Mouse (Mus musculus) layer of hippocampus, adult 18-20 months (tissue): ENCODE results near the gene Tor1aip1. TPM values are rescaled to one million over a fixed set of nuclear protein-coding genes. Genes with fewer than 3 reads are reported as not detected.

Experiments used
- DNase-seq, 2 experiments: peaks; one replicate each; pipeline ENCODE4 v3.0.0; 2022; ENCODE audit warnings: low spot score in 2 of 2
- total RNA-seq, 2 experiments: library from RNA; stranded (reverse); gene quantifications; 2 replicates each; pipeline ENCODE4 v1.2.3; 2021

The Tor1aip1 gene
- total RNA-seq, 2 experiments from 2014 or later: 34.1 to 36.4 TPM

GRCm38 (mm10) chr1:156034661-156035060 lies 1.6 kb downstream of the Tor1aip1 start:
- DNase-seq: no peak

GRCm38 (mm10) chr1:156033921-156034320 lies 2.4 kb downstream of the Tor1aip1 start:
- no peak for DNase-seq

GRCm38 (mm10) chr1:156028340-156028975 lies 7.8 kb downstream of the Tor1aip1 start:
- no peak for DNase-seq

GRCm38 (mm10) chr1:156027849-156028248 lies 8.4 kb downstream of the Tor1aip1 start:
- no peak for DNase-seq

- peak in 1 of 2 experiments; percentile 53 for DNase-seq
Measured at GRCm38 (mm10) chr1:156024831-156025503, 11.3 kb downstream of the Tor1aip1 start.

GRCm38 (mm10) chr1:156020402-156020801 lies 15.9 kb downstream of the Tor1aip1 start:
- no peak for DNase-seq

GRCm38 (mm10) chr1:156019800-156020199 lies 16.5 kb downstream of the Tor1aip1 start:
- no peak for DNase-seq

- no peak for DNase-seq
Measured at GRCm38 (mm10) chr1:156009003-156009402, 27.3 kb downstream of the Tor1aip1 start.

GRCm38 (mm10) chr1:156005906-156006305 lies 30.4 kb downstream of the Tor1aip1 start:
- DNase-seq: no peak

- no peak for DNase-seq
Measured at GRCm38 (mm10) chr1:156003201-156003935, 32.9 kb downstream of the Tor1aip1 start.

- no peak for DNase-seq
Measured at GRCm38 (mm10) chr1:156002366-156002765, 33.9 kb downstream of the Tor1aip1 start.

- no peak for DNase-seq
Measured at GRCm38 (mm10) chr1:155995612-155996011, 40.7 kb downstream of the Tor1aip1 start.

- no peak for DNase-seq
Measured at GRCm38 (mm10) chr1:155994524-155994923, 41.8 kb downstream of the Tor1aip1 start.

- no peak for DNase-seq
Measured at GRCm38 (mm10) chr1:155990391-155990790, 45.9 kb downstream of the Tor1aip1 start.

- DNase-seq: no peak
Measured at GRCm38 (mm10) chr1:155989387-155989786, 46.9 kb downstream of the Tor1aip1 start.

GRCm38 (mm10) chr1:155987625-155988024 lies 48.7 kb downstream of the Tor1aip1 start:
- no peak for DNase-seq

GRCm38 (mm10) chr1:155974931-155975330 lies 61.3 kb downstream of the Tor1aip1 start:
- no peak for DNase-seq

- no peak for DNase-seq
Measured at GRCm38 (mm10) chr1:155973719-155974379, 62.4 kb downstream of the Tor1aip1 start.

GRCm38 (mm10) chr1:155973068-155973718 lies 63.1 kb downstream of the Tor1aip1 start, which contains the start of gene Cep350:
Gene Cep350 (minus strand): TSS chr1:155973255.
- peak; percentile 96 to 98 for DNase-seq

- no peak for DNase-seq
Measured at GRCm38 (mm10) chr1:155972146-155973067, 63.9 kb downstream of the Tor1aip1 start.
